Mouse (Mus musculus): ENCODE measurements at regions not wholly inside any gene's neighbourhood (a gene's known extent, or its start where the extent isn't known, plus 50 kb on each side); places are given as distances from the start of the nearest gene placed in this dataset.

- TF ChIP-seq POLR2A (IDR thresholded peaks at IDR 0.05; ENCODE audit: extremely low read depth, insufficient read depth, low read length): no peak
- TF ChIP-seq CTCF (IDR thresholded peaks at IDR 0.05; ENCODE audit: extremely low read depth, insufficient read depth, low read length): no peak
Observed at GRCm38 (mm10) chr5:119366296-119366695, 304.2 kb upstream of the Tbx3 start.
